Mouse (Mus musculus) midbrain, embryonic 13.5 days (tissue): Measurements from ENCODE around the gene Smarcb1. TPM values are rescaled to one million over a fixed set of nuclear protein-coding genes. Genes with fewer than 3 reads are reported as not detected.
A peak's percentile ranks its signal among the peaks of the same experiment; 100 is the strongest.
"Not testable (repeated sequence)": the region's sequence is repeated elsewhere in the genome, so short reads cannot be mapped to it uniquely, and the experiment has no call there.

Experiments used
- ATAC-seq: fragments of 200-750 bp; cut with Nextera tagmentation; 2 replicates; pipeline ENCODE4 v1.8.0; 2017; ENCODE audit warnings: mild to moderate bottlenecking, moderate TSS enrichment, moderate library complexity
- H3K27ac ChIP-seq: fragments of 300-500 bp; sonication (generic); 2 replicates; pipeline ENCODE4 v1.5.1; 2015; ENCODE audit warnings: inconsistent platforms, mild to moderate bottlenecking, moderate library complexity
- H3K27me3 ChIP-seq: fragments of 300-500 bp; sonication (generic); 2 replicates; pipeline ENCODE4 v1.6.1; 2015; ENCODE audit warnings: mild to moderate bottlenecking, inconsistent platforms
- H3K36me3 ChIP-seq: fragments of 300-500 bp; sonication (generic); 2 replicates; pipeline ENCODE4 v1.6.1; 2015; ENCODE audit warnings: mild to moderate bottlenecking, inconsistent platforms
- H3K4me1 ChIP-seq: fragments of 300-500 bp; sonication (generic); replicated peaks from 2 replicates; pipeline ENCODE4 v1.6.1; 2015; ENCODE audit warnings: inconsistent platforms
- H3K4me2 ChIP-seq: fragments of 300-500 bp; sonication (generic); replicated peaks from 2 replicates; pipeline ENCODE4 v1.6.1; 2015; ENCODE audit warnings: moderate library complexity, mild to moderate bottlenecking, inconsistent platforms
- H3K4me3 ChIP-seq: fragments of 300-500 bp; sonication (generic); replicated peaks from 2 replicates; pipeline ENCODE4 v1.5.1; 2015; ENCODE audit warnings: mild to moderate bottlenecking, inconsistent platforms
- H3K9ac ChIP-seq: fragments of 300-500 bp; sonication (generic); replicated peaks from 2 replicates; pipeline ENCODE4 v1.6.1; 2015; ENCODE audit warnings: mild to moderate bottlenecking, inconsistent platforms
- H3K9me3 ChIP-seq: fragments of 300-500 bp; sonication (generic); 2 replicates; pipeline ENCODE4 v1.6.1; 2016; ENCODE audit warnings: mild to moderate bottlenecking, inconsistent platforms
- WGBS: fragments of 180-500 bp; shearing (Covaris S2); methylation state at CpG from one replicate; pipeline ENCODE4 v1.1.7; 2015; 5-methylcytosine and 5-hydroxymethylcytosine counted together
- polyA plus RNA-seq: library from polyadenylated mRNA; unstranded; fragments of >200 nt; fragmentation: Nextera tagmentation; extraction: Ambion mirVana; gene quantifications from 2 replicates; pipeline ENCODE4 v1.2.1, GENCODE M21; 2015

Smarcb1 gene
- polyA plus RNA-seq, 1 experiment from 2014 or later = 323 TPM

DNA sequence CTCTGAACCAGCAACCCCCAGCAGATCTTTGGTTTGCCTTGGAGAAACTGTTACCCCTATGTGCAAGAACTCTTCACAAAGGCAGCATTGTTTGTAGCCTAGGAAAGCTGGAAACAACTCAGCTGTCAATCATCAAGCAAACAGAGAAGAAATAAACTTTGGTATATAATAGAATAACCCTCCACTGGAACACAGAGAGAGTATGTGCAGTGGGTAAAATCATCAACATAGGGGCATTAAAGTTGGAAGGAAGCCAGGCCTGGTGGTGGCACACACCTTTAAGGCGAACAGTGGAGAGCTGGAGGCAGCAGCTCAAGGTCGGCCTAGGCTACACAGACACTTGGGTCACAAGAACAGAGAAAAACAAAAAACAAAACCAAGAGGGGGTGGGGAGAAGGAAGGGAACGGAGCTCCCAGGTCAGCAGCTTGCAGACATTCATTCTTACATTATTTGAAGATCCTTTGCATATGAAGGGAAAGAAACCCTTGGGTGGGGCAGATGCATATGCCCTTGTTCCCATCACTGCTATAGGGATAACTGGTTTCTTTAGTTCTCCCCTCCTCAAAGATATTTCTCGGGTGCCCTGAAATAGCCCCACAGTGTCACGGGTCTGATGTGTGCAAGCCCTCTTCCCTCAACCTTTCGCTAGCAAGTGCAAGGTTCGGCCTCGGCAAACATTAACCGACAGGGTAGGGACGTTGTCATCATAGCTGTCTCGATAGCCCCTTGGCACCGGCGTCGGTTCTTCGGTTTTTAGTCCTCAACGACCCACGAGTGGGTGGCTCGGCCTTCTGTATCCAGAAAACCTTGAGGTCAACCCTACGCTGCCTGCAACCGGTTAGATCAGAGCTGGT is 39.6 kb downstream of the Smarcb1 start:
- no peaks in the 10 kb centered on the region for H3K27me3 ChIP-seq
- peaks cover 15% of the 10 kb centered on the region for H3K4me1 ChIP-seq
- no peak overlapping the region; the same call in 1 of the 2 replicates for H3K4me2 ChIP-seq
- H3K36me3 ChIP-seq = no peaks in the 10 kb centered on the region
- WGBS = 16% methylated on average over 20 of the region's 20 CpGs
- H3K9ac ChIP-seq = no peak overlapping the region
- H3K9me3 ChIP-seq = no peaks in the 10 kb centered on the region
- peak; percentile 31; the same call in 1 of the 2 replicates for ATAC-seq
- H3K27ac ChIP-seq = peak overlapping the region; percentile 25; the same call in 1 of the 2 replicates
- no peak overlapping the region for H3K4me3 ChIP-seq

- no peak overlapping the region for H3K4me2 ChIP-seq
- no peak overlapping the region for H3K4me3 ChIP-seq
- peaks cover 15% of the 10 kb centered on the region for H3K4me1 ChIP-seq
- no peaks in the 10 kb centered on the region for H3K27me3 ChIP-seq
- ATAC-seq = no peak
- H3K36me3 ChIP-seq = no peaks in the 10 kb centered on the region
- peak overlapping the region; percentile 25; the same call in 1 of the 2 replicates for H3K27ac ChIP-seq
- H3K9me3 ChIP-seq = no peaks in the 10 kb centered on the region
- no peak overlapping the region for H3K9ac ChIP-seq
- 70% methylated on average over 6 of the region's 6 CpGs for WGBS
Measured at GRCm38 (mm10) chr10:75880771-75881577, 40.4 kb downstream of the Smarcb1 start.

GRCm38 (mm10) chr10:75880351-75880750 is 41.1 kb downstream of the Smarcb1 start:
- no peaks in the 10 kb centered on the region for H3K36me3 ChIP-seq
- H3K4me2 ChIP-seq = no peak overlapping the region
- H3K9me3 ChIP-seq = no peaks in the 10 kb centered on the region
- WGBS = 95% methylated on average over 10 of the region's 10 CpGs
- no peak overlapping the region for H3K4me3 ChIP-seq
- no peak overlapping the region for H3K9ac ChIP-seq
- peaks cover 15% of the 10 kb centered on the region for H3K4me1 ChIP-seq
- H3K27ac ChIP-seq = no peak overlapping the region
- no peaks in the 10 kb centered on the region for H3K27me3 ChIP-seq
- no peak for ATAC-seq

DNA sequence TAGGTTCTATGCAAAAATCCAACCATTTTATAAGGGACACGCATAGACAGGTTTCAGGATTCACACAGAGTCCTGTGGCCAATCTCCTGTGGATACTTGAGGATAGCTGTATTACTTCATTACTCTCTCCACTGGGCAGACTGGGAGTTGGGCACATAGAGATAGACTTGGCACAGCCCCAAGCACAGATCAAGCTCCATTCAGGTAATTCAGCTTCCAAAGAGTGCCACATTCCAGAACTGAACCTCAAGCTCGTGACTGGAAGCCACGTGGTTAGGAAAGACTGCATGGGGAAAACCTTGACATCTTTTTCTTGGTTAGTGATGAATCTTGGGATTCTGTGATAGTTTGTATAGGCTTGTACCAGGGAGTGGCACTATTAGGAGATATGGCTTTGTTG is 42.6 kb downstream of the Smarcb1 start:
- ATAC-seq = no peak
- H3K9ac ChIP-seq = no peak overlapping the region
- H3K4me3 ChIP-seq = no peak overlapping the region
- WGBS = 89% methylated on average over 3 of the region's 3 CpGs
- H3K27ac ChIP-seq = no peak overlapping the region
- H3K27me3 ChIP-seq = no peaks in the 10 kb centered on the region
- no peaks in the 10 kb centered on the region for H3K36me3 ChIP-seq
- no peaks in the 10 kb centered on the region for H3K9me3 ChIP-seq
- peaks cover 18% of the 10 kb centered on the region for H3K4me1 ChIP-seq
- H3K4me2 ChIP-seq = no peak overlapping the region

GRCm38 (mm10) chr10:75873543-75874170 is 47.8 kb downstream of the Smarcb1 start:
- Histone ChIP-seq H3K9ac (peak overlapping the region; percentile 60), H3K27me3 (no peaks in the 10 kb centered on the region), H3K4me2 (peak overlapping the region; percentile 64), H3K27ac (peak overlapping the region; percentile 91), H3K9me3 (no peaks in the 10 kb centered on the region), H3K4me1 (peaks cover 19% of the 10 kb centered on the region), H3K36me3 (no peaks in the 10 kb centered on the region), H3K4me3 (peak overlapping the region; percentile 40)
- WGBS = 6% methylated on average over 10 of the region's 10 CpGs
- peak; percentile 28; the same call in 1 of the 2 replicates for ATAC-seq

GRCm38 (mm10) chr10:75872915-75873542 is 48.4 kb downstream of the Smarcb1 start:
- Histone ChIP-seq H3K4me3 (peak overlapping the region; percentile 40), H3K9ac (peak overlapping the region; percentile 60), H3K4me2 (peak overlapping the region; percentile 64), H3K9me3 (no peaks in the 10 kb centered on the region), H3K36me3 (no peaks in the 10 kb centered on the region), H3K4me1 (peaks cover 19% of the 10 kb centered on the region), H3K27ac (peak overlapping the region; percentile 91), H3K27me3 (0 out of 2 replicates have a peak, but pooled peaks cover 3% of the 10 kb centered on the region)
- ATAC-seq = peak; percentile 99
- WGBS = under 1% methylated on average over 11 of the region's 11 CpGs

GRCm38 (mm10) chr10:75872025-75872914 is 49.1 kb downstream of the Smarcb1 start:
- no peaks in the 10 kb centered on the region for H3K9me3 ChIP-seq
- peak overlapping the region; percentile 53 for H3K9ac ChIP-seq
- H3K36me3 ChIP-seq = no peaks in the 10 kb centered on the region
- H3K27me3 ChIP-seq = 0 out of 2 replicates have a peak, but pooled peaks cover 3% of the 10 kb centered on the region
- H3K4me3 ChIP-seq = peak overlapping the region; percentile 40
- H3K4me1 ChIP-seq = peaks cover 19% of the 10 kb centered on the region
- no peak; the same call in 1 of the 2 replicates for ATAC-seq
- H3K4me2 ChIP-seq = peak overlapping the region; percentile 64
- peak overlapping the region; percentile 91 for H3K27ac ChIP-seq
- WGBS = 35% methylated on average over 10 of the region's 10 CpGs

- no peak overlapping the region for H3K27ac ChIP-seq
- no peak for ATAC-seq
- no peak overlapping the region for H3K4me3 ChIP-seq
- H3K9me3 ChIP-seq = no peaks in the 10 kb centered on the region
- H3K4me2 ChIP-seq = no peak overlapping the region
- peaks cover 16% of the 10 kb centered on the region for H3K36me3 ChIP-seq
- peaks cover 34% of the 10 kb centered on the region for H3K4me1 ChIP-seq
- no peak overlapping the region for H3K9ac ChIP-seq
- WGBS = 54% methylated on average over 5 of the region's 5 CpGs
- no peaks in the 10 kb centered on the region for H3K27me3 ChIP-seq
Measured at GRCm38 (mm10) chr10:75861587-75861986, 59.8 kb downstream of the Smarcb1 start.

DNA sequence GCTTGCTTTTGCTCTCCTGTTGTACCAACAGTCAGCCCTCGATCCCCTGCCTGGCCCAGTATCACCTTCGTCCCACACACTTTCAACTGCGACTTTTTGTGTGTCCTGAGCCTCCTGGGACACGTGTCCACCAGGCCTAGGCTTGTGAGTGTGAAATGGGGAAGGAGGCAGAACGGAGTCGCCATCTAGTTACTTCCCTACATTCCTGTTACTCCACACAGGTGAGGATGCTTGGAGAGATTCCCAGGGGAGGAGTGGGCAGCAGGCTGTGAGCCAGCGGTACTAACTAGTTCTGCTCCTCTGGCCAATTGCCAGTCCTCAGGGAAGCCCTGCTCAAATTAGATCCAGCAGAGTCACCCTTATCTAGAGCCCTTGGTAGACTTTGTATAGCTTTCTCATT is 60.7 kb downstream of the Smarcb1 start:
- Histone ChIP-seq H3K4me3 (no peak overlapping the region), H3K4me1 (peaks cover 34% of the 10 kb centered on the region), H3K4me2 (peak overlapping the region; percentile 79), H3K9me3 (no peaks in the 10 kb centered on the region), H3K9ac (peak overlapping the region; percentile 91; the same call in 1 of the 2 replicates), H3K27me3 (no peaks in the 10 kb centered on the region), H3K27ac (peak overlapping the region; percentile 94), H3K36me3 (peaks cover 17% of the 10 kb centered on the region)
- 21% methylated on average over 7 of the region's 7 CpGs for whole genome bisulfite sequencing
- no peak for ATAC-seq

GRCm38 (mm10) chr10:75859786-75860470 is 61.5 kb downstream of the Smarcb1 start, which contains the start of gene Mif:
Gene Mif (minus strand): TSS chr10:75860240.
- peak within 1 kb of the TSS; percentile 91 for H3K9ac ChIP-seq
- H3K4me3 ChIP-seq = peak within 1 kb of the TSS; percentile 74
- not testable (repeated sequence) for H3K9me3 ChIP-seq, H3K27me3 ChIP-seq
- peaks cover 17% of the 10 kb centered on the region for H3K36me3 ChIP-seq
- peak; percentile 94 for ATAC-seq
- whole genome bisulfite sequencing = 2% methylated on average over 46 of the region's 46 CpGs
- H3K4me1 ChIP-seq = peaks cover 34% of the 10 kb centered on the region
- H3K27ac ChIP-seq = peak within 1 kb of the TSS; percentile 94
- H3K4me2 ChIP-seq = peak within 1 kb of the TSS; percentile 79
